Mouse (Mus musculus): Measurements from ENCODE around the gene Gstt2. TPM values are rescaled to one million over a fixed set of nuclear protein-coding genes. Genes with fewer than 3 reads are reported as not detected.
A peak's percentile ranks its signal among the peaks of the same experiment; 100 is the strongest.
"Not testable (repeated sequence)": the region's sequence is repeated elsewhere in the genome, so short reads cannot be mapped to it uniquely, and the experiment has no call there.

Gene Gstt2
- polyA plus RNA-seq, 1 experiment: 89.9 TPM

DNA sequence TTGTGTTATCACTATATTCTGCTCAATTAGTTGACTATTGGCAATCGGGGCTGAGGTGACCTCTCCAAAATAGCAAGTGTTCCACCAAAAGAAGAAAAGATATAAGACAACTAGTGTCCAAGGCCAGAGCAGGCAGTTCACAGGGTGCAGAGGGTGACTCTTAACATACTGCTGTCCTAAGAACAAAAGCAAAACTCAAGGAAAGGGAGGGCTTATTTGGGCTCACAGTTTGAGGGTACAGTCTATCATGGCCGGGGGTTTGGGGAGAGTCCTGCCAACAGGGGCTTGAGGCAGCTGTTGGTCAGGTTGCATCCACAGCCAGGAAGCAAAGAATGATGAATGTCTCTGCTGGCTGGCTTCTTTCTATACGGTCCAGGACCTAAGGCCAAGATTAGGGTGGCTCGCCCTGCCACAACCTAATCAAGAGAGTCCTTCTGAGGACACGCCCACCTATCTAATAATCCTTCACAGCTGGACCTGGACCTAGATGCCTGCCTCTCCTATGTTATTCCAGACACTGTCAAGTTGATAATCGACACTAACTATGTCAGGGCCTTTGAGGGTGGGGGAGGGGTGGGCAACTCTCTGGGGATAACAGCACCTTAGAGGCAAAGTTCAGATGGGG, 8.2 kb upstream of the Gstt2 start:
- H3K4me3 ChIP-seq (ENCODE audit: low read depth, low read length): no peak overlapping the region
- no peak overlapping the region for H3K27ac ChIP-seq (ENCODE audit: insufficient read depth, low read depth, low read length)
- no peaks in the 10 kb centered on the region for H3K27me3 ChIP-seq (ENCODE audit: control insufficient read depth, insufficient read depth, low read length)
- H3K36me3 ChIP-seq (ENCODE audit: control insufficient read depth, insufficient read depth, low read length): no peaks in the 10 kb centered on the region
- TF ChIP-seq POLR2A (IDR thresholded peaks at IDR 0.05; ENCODE audit: low read depth, low read length) (no peak), CTCF (IDR thresholded peaks at IDR 0.05; ENCODE audit: extremely low read depth, insufficient read length, insufficient replicate concordance, low read depth, low read length) (no peak)
- 53% methylated on average over 6 of the region's 6 CpGs for WGBS
- no peaks in the 10 kb centered on the region for H3K4me1 ChIP-seq (ENCODE audit: control insufficient read depth, insufficient read depth, insufficient read length, low read length)

DNA sequence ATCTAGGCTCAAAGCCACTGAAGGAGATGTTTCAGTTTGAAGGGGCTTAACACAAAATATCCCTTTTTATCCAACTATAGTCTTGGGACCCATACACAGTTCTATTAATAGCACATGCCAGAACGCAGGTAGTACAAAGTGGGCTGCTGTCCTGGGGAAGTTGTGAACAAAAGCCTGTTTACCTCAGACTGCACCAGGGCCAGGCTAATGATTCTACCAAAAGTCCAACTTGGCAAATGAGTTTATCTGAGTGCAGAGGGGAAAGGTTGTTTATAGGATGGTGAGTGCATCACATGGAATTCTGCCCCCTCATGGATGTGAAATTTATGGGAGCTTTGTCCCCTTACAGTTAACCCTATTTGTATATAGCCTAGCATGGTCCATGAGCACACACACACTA, 7.6 kb upstream of the Gstt2 start:
- no peaks in the 10 kb centered on the region for H3K4me1 ChIP-seq (ENCODE audit: control insufficient read depth, insufficient read depth, insufficient read length, low read length)
- H3K27me3 ChIP-seq (ENCODE audit: control insufficient read depth, insufficient read depth, low read length): no peaks in the 10 kb centered on the region
- TF ChIP-seq POLR2A (IDR thresholded peaks at IDR 0.05; ENCODE audit: low read depth, low read length) (no peak), CTCF (IDR thresholded peaks at IDR 0.05; ENCODE audit: extremely low read depth, insufficient read length, insufficient replicate concordance, low read depth, low read length) (no peak)
- no peak overlapping the region for H3K27ac ChIP-seq (ENCODE audit: insufficient read depth, low read depth, low read length)
- no peaks in the 10 kb centered on the region for H3K36me3 ChIP-seq (ENCODE audit: control insufficient read depth, insufficient read depth, low read length)
- H3K4me3 ChIP-seq (ENCODE audit: low read depth, low read length): no peak overlapping the region
- 61% methylated on average over 1 of the region's 1 CpGs for WGBS

DNA sequence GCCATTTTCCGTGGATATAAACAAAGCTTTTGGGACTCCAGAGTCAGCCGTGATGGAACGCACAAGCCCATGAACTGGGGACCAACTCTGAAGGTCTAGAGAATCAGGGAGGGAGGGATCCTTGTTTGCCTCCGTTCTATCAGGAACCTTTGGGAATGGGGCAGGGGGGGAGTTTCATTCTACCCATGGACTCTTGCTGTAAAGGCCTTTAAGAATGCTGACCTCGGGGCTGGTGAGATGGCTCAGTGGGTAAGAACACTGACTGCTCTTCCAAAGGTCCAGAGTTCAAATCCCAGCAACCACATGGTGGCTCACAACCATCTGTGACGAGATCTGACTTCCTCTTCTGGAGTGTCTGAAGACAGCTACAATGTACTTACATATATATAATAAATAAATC, 6.7 kb upstream of the Gstt2 start:
- not testable (repeated sequence) for H3K4me3 ChIP-seq (ENCODE audit: low read depth, low read length)

DNA sequence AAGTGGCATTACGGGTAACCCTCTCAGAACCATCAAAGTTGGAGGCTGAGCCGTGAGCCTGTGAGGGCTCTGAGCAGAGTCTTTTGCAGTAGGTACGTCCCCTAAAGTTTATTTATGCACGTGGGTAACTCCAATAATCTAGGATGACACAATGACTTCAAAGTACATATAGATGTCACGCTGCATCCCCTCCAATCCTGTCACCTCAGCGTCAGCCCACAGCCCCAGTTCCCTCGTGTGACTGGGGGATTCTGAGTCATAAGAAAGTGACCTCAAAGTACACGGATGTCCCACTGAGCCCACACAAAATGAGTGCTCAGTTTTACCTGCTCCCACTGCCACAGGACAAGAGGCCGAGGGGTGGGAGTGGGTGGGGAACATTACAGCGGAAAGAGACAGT, 1.9 kb upstream of the Gstt2 start:
- TF ChIP-seq CTCF (IDR thresholded peaks at IDR 0.05; ENCODE audit: extremely low read depth, insufficient read length, insufficient replicate concordance, low read depth, low read length) (no peak), POLR2A (IDR thresholded peaks at IDR 0.05; ENCODE audit: low read depth, low read length) (no peak)
- Histone ChIP-seq H3K4me3 (ENCODE audit: low read depth, low read length) (no peak overlapping the region), H3K4me1 (ENCODE audit: control insufficient read depth, insufficient read depth, insufficient read length, low read length) (peaks cover 2% of the 10 kb centered on the region), H3K27me3 (ENCODE audit: control insufficient read depth, insufficient read depth, low read length) (no peaks in the 10 kb centered on the region), H3K27ac (ENCODE audit: insufficient read depth, low read depth, low read length) (no peak overlapping the region), H3K36me3 (ENCODE audit: control insufficient read depth, insufficient read depth, low read length) (no peaks in the 10 kb centered on the region)
- 81% methylated on average over 10 of the region's 10 CpGs for WGBS

More for the DNA sequence above, 6.7 kb upstream of the Gstt2 start:
- 80% methylated on average over 6 of the region's 6 CpGs for WGBS
- not testable (repeated sequence) for H3K27ac ChIP-seq (ENCODE audit: insufficient read depth, low read depth, low read length); H3K27me3 ChIP-seq (ENCODE audit: control insufficient read depth, insufficient read depth, low read length); H3K36me3 ChIP-seq (ENCODE audit: control insufficient read depth, insufficient read depth, low read length); H3K4me1 ChIP-seq (ENCODE audit: control insufficient read depth, insufficient read depth, insufficient read length, low read length)

DNA sequence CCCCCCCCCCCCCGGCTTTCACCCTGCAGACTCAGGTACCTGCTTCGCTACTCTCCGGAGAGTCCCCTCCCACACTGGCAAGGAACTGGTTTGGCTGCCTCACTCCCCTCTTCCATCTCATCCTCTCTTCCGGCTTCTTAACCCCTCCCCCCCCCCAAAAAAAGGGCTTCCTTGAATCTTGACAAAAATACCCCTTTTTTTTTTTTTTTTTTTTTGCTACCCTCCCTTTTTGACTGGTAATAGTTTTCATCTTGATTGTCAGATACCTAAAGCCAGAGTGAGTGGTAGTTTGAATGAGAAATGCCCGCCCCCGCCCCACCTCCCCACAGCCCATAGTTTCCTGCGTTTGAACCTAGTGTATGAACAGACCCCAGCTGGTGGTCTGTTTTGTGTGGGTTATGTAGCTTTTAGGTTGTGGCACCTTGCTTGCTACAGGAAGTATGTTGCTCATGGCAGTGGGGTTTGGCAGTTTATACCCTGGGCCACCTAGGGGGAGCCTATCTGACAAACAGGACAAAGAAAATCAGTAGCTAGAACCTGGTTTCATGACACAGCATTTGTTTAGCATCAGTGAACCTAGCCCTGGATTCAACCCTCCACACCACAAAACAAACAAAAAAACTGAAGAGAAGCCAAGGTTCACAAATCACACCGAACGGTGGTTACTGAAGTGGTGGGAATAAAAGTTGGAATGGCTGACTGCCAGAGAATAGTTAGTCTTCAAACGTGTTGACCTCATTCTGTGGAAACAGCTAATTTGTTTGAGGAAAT, 1.3 kb downstream of the Gstt2 start:
- WGBS: 7% methylated on average over 10 of the region's 10 CpGs
- no peak for TF ChIP-seq POLR2A (IDR thresholded peaks at IDR 0.05; ENCODE audit: low read depth, low read length)
- no peak for TF ChIP-seq CTCF (IDR thresholded peaks at IDR 0.05; ENCODE audit: extremely low read depth, insufficient read length, insufficient replicate concordance, low read depth, low read length)
- peak overlapping the region; percentile 51; the same call in 1 of the 2 replicates for H3K4me3 ChIP-seq (ENCODE audit: low read depth, low read length)
- peaks cover 10% of the 10 kb centered on the region for H3K4me1 ChIP-seq (ENCODE audit: control insufficient read depth, insufficient read depth, insufficient read length, low read length)
- H3K27me3 ChIP-seq (ENCODE audit: control insufficient read depth, insufficient read depth, low read length): no peaks in the 10 kb centered on the region
- H3K36me3 ChIP-seq (ENCODE audit: control insufficient read depth, insufficient read depth, low read length): no peaks in the 10 kb centered on the region
- peak overlapping the region; percentile 82 for H3K27ac ChIP-seq (ENCODE audit: insufficient read depth, low read depth, low read length)

DNA sequence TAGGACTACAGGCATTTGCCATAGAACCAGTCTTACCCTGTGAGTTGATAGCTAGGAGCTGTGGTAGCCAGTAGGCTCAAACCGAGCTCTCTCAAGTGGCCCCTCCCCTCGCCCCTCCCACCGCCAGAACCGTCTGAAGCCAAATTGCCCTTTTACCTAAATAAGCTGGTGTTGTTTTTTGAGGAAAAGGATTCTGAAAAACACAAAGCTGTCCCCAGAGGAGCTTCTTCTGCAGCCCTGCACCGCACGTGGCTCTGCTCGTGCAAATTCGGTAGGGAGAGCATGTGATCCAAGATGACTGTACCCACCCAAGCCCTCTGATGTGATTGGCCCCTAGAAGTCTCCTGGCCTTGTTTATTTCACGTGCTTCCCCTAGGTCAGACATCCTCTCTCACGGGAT, 1.9 kb downstream of the Gstt2 start:
- Histone ChIP-seq H3K27ac (ENCODE audit: insufficient read depth, low read depth, low read length) (peak overlapping the region; percentile 65), H3K36me3 (ENCODE audit: control insufficient read depth, insufficient read depth, low read length) (no peaks in the 10 kb centered on the region), H3K4me3 (ENCODE audit: low read depth, low read length) (peak overlapping the region; percentile 51), H3K27me3 (ENCODE audit: control insufficient read depth, insufficient read depth, low read length) (no peaks in the 10 kb centered on the region), H3K4me1 (ENCODE audit: control insufficient read depth, insufficient read depth, insufficient read length, low read length) (peaks cover 10% of the 10 kb centered on the region)
- WGBS: under 1% methylated on average over 10 of the region's 10 CpGs
- TF ChIP-seq CTCF (IDR thresholded peaks at IDR 0.05; ENCODE audit: extremely low read depth, insufficient read length, insufficient replicate concordance, low read depth, low read length) (no peak), POLR2A (IDR thresholded peaks at IDR 0.05; ENCODE audit: low read depth, low read length) (0 out of 2 replicates have a peak, but pooled peaks have one; percentile 8)

DNA sequence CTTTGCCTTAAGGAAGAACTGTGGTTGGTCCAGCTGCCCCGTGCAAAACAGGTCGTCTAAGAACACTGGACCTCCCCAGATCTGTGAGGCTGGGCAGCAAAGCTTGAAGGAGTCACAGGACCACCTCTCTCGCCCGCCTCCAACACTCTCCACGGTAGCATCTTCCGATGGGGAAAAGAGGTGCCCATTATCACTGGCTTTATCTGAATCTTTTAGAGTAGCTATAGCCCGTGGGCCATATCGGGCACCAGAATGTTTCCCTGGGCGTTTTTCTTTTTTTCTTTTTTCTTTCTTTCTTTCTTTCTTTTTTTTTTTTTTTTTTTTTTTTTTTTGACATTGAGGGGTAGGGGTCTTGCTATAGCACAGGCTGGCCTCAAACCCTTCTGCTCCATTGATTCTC, 2.5 kb downstream of the Gstt2 start:
- Histone ChIP-seq H3K4me1 (ENCODE audit: control insufficient read depth, insufficient read depth, insufficient read length, low read length) (peaks cover 10% of the 10 kb centered on the region), H3K4me3 (ENCODE audit: low read depth, low read length) (peak overlapping the region; percentile 92), H3K27ac (ENCODE audit: insufficient read depth, low read depth, low read length) (peak overlapping the region; percentile 85), H3K27me3 (ENCODE audit: control insufficient read depth, insufficient read depth, low read length) (no peaks in the 10 kb centered on the region), H3K36me3 (ENCODE audit: control insufficient read depth, insufficient read depth, low read length) (no peaks in the 10 kb centered on the region)
- 0% methylated on average over 9 of the region's 9 CpGs for WGBS
- TF ChIP-seq CTCF (IDR thresholded peaks at IDR 0.05; ENCODE audit: extremely low read depth, insufficient read length, insufficient replicate concordance, low read depth, low read length): no peak
- TF ChIP-seq POLR2A (IDR thresholded peaks at IDR 0.05; ENCODE audit: low read depth, low read length): no peak

All from small intestine, adult 2 months (tissue).